Mouse (Mus musculus) C2C12 (cell line): ENCODE data around the gene Pgp. TPM values are rescaled to one million over a fixed set of nuclear protein-coding genes. Genes with fewer than 3 reads are reported as not detected.

Experiments used
- H3K27me3 ChIP-seq: one replicate; pipeline ENCODE4 v1.6.1; 2011; ENCODE audit not compliant: control insufficient read depth, insufficient read depth, insufficient read length
- H3K36me3 ChIP-seq: one replicate; pipeline ENCODE4 v1.6.1; 2011; ENCODE audit not compliant: control insufficient read depth, insufficient read depth
- H3K4me3 ChIP-seq: one replicate; pipeline ENCODE4 v1.5.1; 2011; ENCODE audit warnings: mild to moderate bottlenecking, control low read depth; ENCODE audit not compliant: poor library complexity, insufficient read depth, severe bottlenecking
- H3K79me2 ChIP-seq: one replicate; pipeline ENCODE4 v1.6.1; 2011; ENCODE audit not compliant: control insufficient read depth, insufficient read depth
- H3K79me3 ChIP-seq: one replicate; pipeline ENCODE4 v1.6.1; 2011; ENCODE audit warnings: low read depth, control low read depth
- H3ac ChIP-seq: one replicate; pipeline ENCODE3; 2011; ENCODE audit warnings: low read depth; ENCODE audit not compliant: control insufficient read depth, insufficient read length
- CEBPB ChIP-seq: IDR thresholded peaks from one replicate; pipeline ENCODE4 v1.6.1; 2011; ENCODE audit warnings: low read depth, mild to moderate bottlenecking, control low read depth, moderate library complexity
- CTCF ChIP-seq: IDR thresholded peaks from one replicate; pipeline ENCODE4 v1.5.1; 2011; ENCODE audit not compliant: control insufficient read depth, insufficient read depth, insufficient read length
- FOSL1 ChIP-seq: IDR thresholded peaks from one replicate; pipeline ENCODE4 v1.8.0; 2011; ENCODE audit warnings: mild to moderate bottlenecking, low read length; ENCODE audit not compliant: poor library complexity, insufficient read depth, severe bottlenecking
- MAX ChIP-seq: IDR thresholded peaks from one replicate; pipeline ENCODE4 v1.6.1; 2011; ENCODE audit warnings: mild to moderate bottlenecking, control low read depth
- MYOD1 ChIP-seq: IDR thresholded peaks from one replicate; pipeline ENCODE4 v1.6.1; 2011; ENCODE audit warnings: low read depth; ENCODE audit not compliant: control insufficient read depth, insufficient read length
- MYOG ChIP-seq: IDR thresholded peaks from one replicate; pipeline ENCODE4 v1.6.1; 2011; ENCODE audit not compliant: control insufficient read depth, insufficient read length; ENCODE audit errors: extremely low read depth
- USF1 ChIP-seq: IDR thresholded peaks from one replicate; pipeline ENCODE4 v1.6.1; 2011; ENCODE audit warnings: low read depth, mild to moderate bottlenecking, control low read depth, moderate library complexity
- polyA plus RNA-seq: library from polyadenylated mRNA; unstranded; fragments of >200 nt; fragmentation: generic; extraction: Trizol; gene quantifications from one replicate; pipeline ENCODE4 v1.2.1, GENCODE M21; 2012; ENCODE audit warnings: missing spikeins

The Pgp gene
- polyA plus RNA-seq, 1 experiment = 56.7 TPM

DNA sequence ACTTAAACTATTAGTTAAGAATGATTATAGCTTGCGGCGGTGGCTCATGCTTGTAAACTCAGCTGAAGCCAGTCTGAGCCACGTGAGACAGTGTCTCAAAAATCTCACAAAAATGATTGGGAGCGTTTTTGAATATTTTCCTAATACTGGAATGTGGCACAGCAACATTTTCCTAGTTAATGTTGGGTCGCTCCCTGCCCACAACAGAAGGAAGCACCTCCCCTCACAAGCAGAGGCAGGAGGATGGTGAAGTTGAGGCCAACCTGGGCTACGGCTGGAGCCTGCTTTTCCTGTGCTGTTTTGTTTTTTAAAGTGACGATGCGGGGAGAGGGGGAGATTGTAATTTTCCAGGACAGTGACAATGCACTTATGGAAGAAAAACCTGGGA lies 43.0 kb upstream of the Pgp start:
- no peaks in the 10 kb centered on the region for H3K27me3 ChIP-seq
- peak overlapping the region; percentile 46 for H3ac ChIP-seq
- H3K79me2 ChIP-seq = peaks cover 51% of the 10 kb centered on the region
- peaks cover 14% of the 10 kb centered on the region for H3K79me3 ChIP-seq
- peak overlapping the region; percentile 60 for H3K4me3 ChIP-seq
- peaks cover 20% of the 10 kb centered on the region for H3K36me3 ChIP-seq
- TF ChIP-seq CEBPB (no peak), FOSL1 (no peak), MAX (no peak), USF1 (no peak), CTCF (no peak), MYOG (no peak), MYOD1 (no peak)

DNA sequence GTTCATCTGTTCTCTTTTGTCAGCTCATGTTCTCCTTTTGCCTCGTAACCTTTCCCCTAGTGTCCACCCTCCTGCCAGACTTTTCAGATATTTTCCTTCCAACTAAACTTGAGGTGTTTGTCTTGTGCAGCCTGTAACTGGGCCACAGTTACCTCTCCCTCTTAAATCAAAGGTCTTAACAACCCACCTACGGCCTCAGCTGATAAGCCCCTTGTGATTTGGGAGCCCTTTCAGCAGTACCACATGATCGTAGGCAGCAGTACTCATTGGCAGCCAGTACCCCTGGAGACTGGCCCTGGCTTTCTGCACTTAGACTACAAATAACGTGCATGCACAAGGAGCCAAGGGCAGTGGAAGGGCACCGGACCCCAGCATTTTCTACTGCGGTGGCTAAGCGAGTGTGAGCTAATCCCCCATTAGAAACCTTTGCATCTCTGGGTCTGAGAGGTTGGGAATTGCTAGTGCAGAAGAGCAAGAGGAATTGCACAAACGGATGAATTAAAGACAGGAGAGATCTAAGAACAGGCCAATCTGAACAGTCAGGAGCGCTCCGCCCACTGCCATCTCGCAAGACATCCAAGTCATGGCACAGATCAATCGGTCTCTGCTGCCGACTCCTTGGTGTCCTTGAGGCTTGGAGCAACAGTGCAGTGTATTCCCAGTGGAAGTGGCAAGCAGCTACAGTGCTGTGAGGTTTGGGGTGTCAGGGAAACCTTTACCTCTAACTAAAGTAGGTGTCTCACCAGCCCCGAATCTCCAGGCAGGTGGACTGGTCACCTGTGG lies 40.8 kb upstream of the Pgp start:
- TF ChIP-seq CEBPB = no peak
- no peaks in the 10 kb centered on the region for H3K27me3 ChIP-seq
- peaks cover 47% of the 10 kb centered on the region for H3K79me2 ChIP-seq
- no peak overlapping the region for H3K4me3 ChIP-seq
- H3K36me3 ChIP-seq = peaks cover 5% of the 10 kb centered on the region
- peaks cover 8% of the 10 kb centered on the region for H3K79me3 ChIP-seq
- H3ac ChIP-seq = no peak overlapping the region

DNA sequence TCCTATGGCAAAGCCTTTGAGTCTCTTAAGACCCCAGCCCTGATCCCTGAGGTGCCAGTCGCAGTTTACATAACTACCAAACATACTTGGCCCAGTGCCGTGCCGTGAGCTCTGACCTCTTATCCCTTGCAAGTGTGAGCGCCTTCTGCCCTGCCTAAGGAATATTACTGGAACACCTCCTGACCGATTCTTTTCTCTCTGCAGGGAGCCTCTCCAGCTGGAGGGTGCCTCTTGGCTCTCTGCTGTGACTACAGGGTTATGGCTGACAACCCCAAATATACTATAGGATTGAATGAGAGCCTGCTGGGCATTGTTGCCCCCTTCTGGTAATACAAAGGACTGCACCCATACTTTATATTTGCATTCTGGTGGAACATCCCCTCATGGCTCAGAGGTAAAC lies 33.2 kb upstream of the Pgp start:
- Histone ChIP-seq H3ac (no peak overlapping the region), H3K27me3 (no peaks in the 10 kb centered on the region), H3K4me3 (no peak overlapping the region), H3K79me2 (no peaks in the 10 kb centered on the region), H3K79me3 (no peaks in the 10 kb centered on the region), H3K36me3 (peaks cover 5% of the 10 kb centered on the region)
- TF ChIP-seq CEBPB = no peak
- no peak for TF ChIP-seq USF1
- TF ChIP-seq CTCF = peak; percentile 0
- TF ChIP-seq MYOG = no peak

DNA sequence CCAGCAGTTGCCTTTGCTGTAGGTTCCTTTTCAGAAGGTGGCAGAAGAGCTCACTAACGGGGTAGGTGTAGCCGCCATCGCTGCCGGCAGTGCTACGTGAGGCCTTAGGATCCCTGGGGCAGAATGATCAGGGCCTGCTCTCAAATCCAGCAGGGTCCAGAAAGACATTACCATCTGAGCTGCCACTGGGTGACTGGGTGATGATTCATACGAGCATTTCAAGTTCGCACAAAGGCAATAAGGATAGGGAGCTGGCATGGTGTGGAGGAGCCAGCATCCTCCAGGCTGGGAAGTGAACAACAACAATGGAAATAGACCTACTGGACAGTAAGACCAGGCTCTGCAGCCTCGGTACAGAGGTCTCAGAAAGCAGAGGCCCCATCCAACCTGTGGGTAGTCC lies 29.8 kb upstream of the Pgp start:
- H3ac ChIP-seq = no peak overlapping the region
- peaks cover 20% of the 10 kb centered on the region for H3K36me3 ChIP-seq
- no peaks in the 10 kb centered on the region for H3K27me3 ChIP-seq
- no peak for TF ChIP-seq FOSL1
- TF ChIP-seq MAX = no peak
- TF ChIP-seq MYOD1 = no peak
- TF ChIP-seq USF1 = no peak
- no peak for TF ChIP-seq MYOG
- no peak for TF ChIP-seq CEBPB
- no peaks in the 10 kb centered on the region for H3K79me2 ChIP-seq
- H3K4me3 ChIP-seq = no peak overlapping the region
- H3K79me3 ChIP-seq = no peaks in the 10 kb centered on the region

DNA sequence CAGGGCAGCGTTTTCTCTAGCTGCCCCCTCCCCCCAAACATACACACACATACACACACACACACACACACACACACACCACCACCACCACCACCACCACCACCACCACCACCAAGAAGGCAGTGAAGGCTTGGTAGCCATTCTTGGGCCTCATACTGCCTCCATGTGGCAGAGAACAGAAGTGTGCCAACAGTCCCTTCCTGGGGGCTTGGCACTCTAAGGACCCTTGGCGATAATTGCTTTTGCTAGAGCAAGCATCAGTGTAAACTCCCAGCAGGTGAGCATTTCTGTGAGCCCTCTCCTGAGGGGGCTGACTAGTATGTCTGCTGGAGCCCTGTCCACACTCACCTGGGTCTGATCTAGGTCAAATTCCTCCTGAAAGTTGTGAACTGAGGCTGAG lies 29.0 kb upstream of the Pgp start:
- Histone ChIP-seq H3K79me3 (no peaks in the 10 kb centered on the region), H3ac (no peak overlapping the region), H3K27me3 (no peaks in the 10 kb centered on the region), H3K79me2 (no peaks in the 10 kb centered on the region), H3K36me3 (peaks cover 24% of the 10 kb centered on the region), H3K4me3 (no peak overlapping the region)
- TF ChIP-seq CEBPB (no peak), MAX (no peak), FOSL1 (no peak), MYOG (no peak), CTCF (peak; percentile 2), MYOD1 (no peak), USF1 (no peak)

DNA sequence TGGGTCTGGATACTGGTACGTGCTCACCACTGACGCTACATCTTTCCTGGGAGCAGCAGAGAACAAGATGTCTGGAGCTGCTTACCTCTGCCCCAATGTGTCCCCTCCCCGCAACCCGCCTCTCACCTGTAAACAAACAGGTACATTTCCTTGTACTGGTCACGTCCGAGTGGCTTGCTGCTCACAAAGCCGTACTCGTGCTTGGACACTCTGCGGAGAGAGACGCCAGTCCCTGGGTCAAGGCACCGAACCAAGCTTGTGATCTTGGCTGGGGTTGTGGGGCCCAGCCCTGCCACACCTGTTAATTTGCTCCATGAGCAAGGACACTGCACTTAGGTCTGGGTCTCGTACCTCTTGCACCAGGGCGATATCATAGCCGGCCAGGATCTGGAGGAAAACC lies 28.1 kb upstream of the Pgp start:
- no peaks in the 10 kb centered on the region for H3K79me2 ChIP-seq
- H3K27me3 ChIP-seq = no peaks in the 10 kb centered on the region
- peaks cover 28% of the 10 kb centered on the region for H3K36me3 ChIP-seq
- H3ac ChIP-seq = no peak overlapping the region
- no peak overlapping the region for H3K4me3 ChIP-seq
- TF ChIP-seq FOSL1 = no peak
- no peak for TF ChIP-seq CEBPB
- H3K79me3 ChIP-seq = no peaks in the 10 kb centered on the region

DNA sequence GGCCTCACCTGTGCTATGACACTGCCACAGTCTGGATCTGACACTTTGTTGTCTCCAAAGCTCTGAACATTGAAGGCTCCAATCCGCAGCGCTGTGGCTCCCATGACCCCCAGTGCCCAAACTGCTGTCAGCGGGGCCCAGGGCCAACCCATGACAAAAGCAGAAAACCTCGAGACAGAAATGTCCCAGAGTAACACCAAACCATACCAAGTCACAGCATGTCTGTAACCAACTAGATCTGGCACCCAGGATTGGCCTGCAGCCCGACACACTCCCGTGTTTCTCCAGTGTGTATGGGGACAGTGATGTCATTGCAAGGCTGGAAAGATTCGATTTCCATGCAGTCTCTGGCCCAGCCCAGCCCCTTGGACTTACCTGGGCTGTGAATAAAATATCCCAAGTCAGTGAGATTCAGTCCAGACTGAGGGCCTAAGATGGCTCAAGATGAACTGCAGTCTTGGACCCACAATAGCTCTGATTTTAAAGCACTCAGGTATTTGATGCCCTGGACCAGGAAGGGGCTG lies 27.5 kb upstream of the Pgp start, which contains the start of gene Dnase1l2:
Dnase1l2 (minus strand) TSS at position 474 of the 524 bp plus-strand sequence.
- H3K27me3 ChIP-seq = no peaks in the 10 kb centered on the region
- H3K79me2 ChIP-seq = no peaks in the 10 kb centered on the region
- H3K4me3 ChIP-seq = no peak within 1 kb of the TSS
- TF ChIP-seq USF1 = no peak
- no peak for TF ChIP-seq MAX
- TF ChIP-seq CTCF = no peak
- no peak for TF ChIP-seq FOSL1
- H3K79me3 ChIP-seq = no peaks in the 10 kb centered on the region
- H3ac ChIP-seq = no peak within 1 kb of the TSS
- peaks cover 32% of the 10 kb centered on the region for H3K36me3 ChIP-seq
